Mouse (Mus musculus): ENCODE data around the gene Cenpo. TPM values are rescaled to one million over a fixed set of nuclear protein-coding genes. Genes with fewer than 3 reads are reported as not detected.
"Not testable (repeated sequence)": the region's sequence is repeated elsewhere in the genome, so short reads cannot be mapped to it uniquely, and the experiment has no call there.

Gene Cenpo
- polyA plus RNA-seq, 1 experiment from 2014 or later, result 13.3 TPM

DNA sequence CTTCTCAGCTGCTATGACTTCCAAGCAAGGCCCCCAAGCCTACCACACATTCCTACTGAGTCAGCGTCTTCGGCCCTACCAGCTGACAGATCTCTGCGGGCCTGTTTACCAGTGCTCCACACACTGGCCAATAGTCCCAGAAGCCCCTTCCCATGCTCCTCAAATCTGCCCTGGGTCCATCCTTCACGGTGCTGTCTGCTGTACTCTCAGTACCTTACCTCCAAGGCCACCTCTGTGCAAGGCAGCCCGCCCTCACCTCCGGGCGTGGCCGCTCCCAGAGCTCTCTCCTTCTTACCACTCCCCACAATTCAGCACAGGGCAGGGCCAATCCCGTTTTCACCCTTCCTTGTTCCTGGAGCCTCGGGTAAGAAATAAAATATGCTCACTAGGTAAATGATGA, 11.6 kb upstream of the Cenpo start:
- Histone ChIP-seq H3K36me3 (ENCODE audit: control insufficient read depth, insufficient read depth, low read length) (peaks cover 5% of the 10 kb centered on the region; the same call in 1 of the 2 replicates), H3K4me3 (ENCODE audit: low read depth, low read length) (no peak overlapping the region), H3K4me2 (ENCODE audit: low read length) (no peak overlapping the region), H3K27me3 (replicated peaks; ENCODE audit: control insufficient read depth, insufficient read depth, low read length) (no peaks in the 10 kb centered on the region), H3K9ac (ENCODE audit: low read length) (no peak overlapping the region), H3K27ac (ENCODE audit: low read depth) (no peak overlapping the region), H3K4me1 (replicated peaks; ENCODE audit: control insufficient read depth, insufficient read depth, low read length) (no peaks in the 10 kb centered on the region), H3K9me3 (ENCODE audit: control insufficient read depth, low read length) (no peaks in the 10 kb centered on the region)
- WGBS, result 69% methylated on average over 10 of the region's 10 CpGs
- DNase-seq (ENCODE audit: low spot score) (no peak), ATAC-seq (replicated peaks; ENCODE audit: low FRiP score, low TSS enrichment, low read depth) (no peak; the same call in 1 of the 2 replicates)

DNA sequence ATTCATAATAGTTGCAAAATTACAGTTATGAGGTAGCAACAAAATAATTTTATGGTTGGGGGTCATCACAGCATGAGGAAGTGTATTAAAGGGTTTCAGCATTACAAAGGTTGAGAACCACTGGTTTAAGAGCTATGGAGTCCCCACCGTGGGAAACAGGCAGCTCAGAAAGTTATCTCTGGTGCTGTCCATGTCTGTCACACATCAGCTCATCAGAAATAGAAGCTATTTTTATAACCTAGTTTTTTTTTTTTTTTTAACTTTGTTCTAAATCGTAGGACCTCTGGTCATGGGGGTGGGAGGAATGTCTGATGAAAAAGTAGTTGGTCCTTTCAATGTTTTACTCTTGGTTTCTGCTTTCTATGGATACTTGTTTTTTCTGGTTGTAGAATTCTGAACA, 9.7 kb upstream of the Cenpo start:
- Histone ChIP-seq H3K4me1 (replicated peaks; ENCODE audit: control insufficient read depth, insufficient read depth, low read length) (no peaks in the 10 kb centered on the region), H3K9me3 (ENCODE audit: control insufficient read depth, low read length) (no peaks in the 10 kb centered on the region)

DNA sequence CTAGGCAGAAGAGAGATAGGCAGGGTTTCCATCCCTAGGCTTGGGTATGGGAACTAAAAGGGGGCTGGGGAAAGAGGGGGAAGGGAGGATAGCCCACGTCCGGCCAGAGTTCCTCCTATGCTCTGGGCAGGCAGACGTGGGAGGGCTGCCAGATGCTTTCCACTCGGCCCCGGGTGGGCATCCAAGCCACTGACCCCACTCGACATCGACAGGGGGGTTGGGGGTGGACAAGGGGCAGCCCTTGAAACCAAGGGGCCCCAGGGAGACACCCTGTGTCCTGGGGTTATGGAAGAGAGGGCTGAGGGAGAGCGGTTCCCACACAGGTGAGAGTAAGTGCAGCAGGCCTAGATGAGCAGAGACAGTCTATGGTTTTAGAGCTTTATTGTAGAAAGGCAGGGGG, 6.2 kb upstream of the Cenpo start:
- H3K4me1 ChIP-seq (replicated peaks; ENCODE audit: control insufficient read depth, insufficient read depth, low read length); H3K4me2 ChIP-seq (ENCODE audit: low read length); H3K9me3 ChIP-seq (ENCODE audit: control insufficient read depth, low read length); H3K27me3 ChIP-seq (replicated peaks; ENCODE audit: control insufficient read depth, insufficient read depth, low read length); H3K36me3 ChIP-seq (ENCODE audit: control insufficient read depth, insufficient read depth, low read length); H3K27ac ChIP-seq (ENCODE audit: low read depth); H3K4me3 ChIP-seq (ENCODE audit: low read depth, low read length); H3K9ac ChIP-seq (ENCODE audit: low read length); ATAC-seq (replicated peaks; ENCODE audit: low FRiP score, low TSS enrichment, low read depth); DNase-seq (ENCODE audit: low spot score): not testable (repeated sequence)
- 51% methylated on average over 6 of the region's 8 CpGs for WGBS

More for the DNA sequence above, 9.7 kb upstream of the Cenpo start:
- no peak overlapping the region for H3K27ac ChIP-seq (ENCODE audit: low read depth)
- H3K27me3 ChIP-seq (replicated peaks; ENCODE audit: control insufficient read depth, insufficient read depth, low read length), result no peaks in the 10 kb centered on the region
- DNase-seq (ENCODE audit: low spot score) (no peak), ATAC-seq (replicated peaks; ENCODE audit: low FRiP score, low TSS enrichment, low read depth) (no peak)
- H3K9ac ChIP-seq (ENCODE audit: low read length), result no peak overlapping the region
- peaks cover 5% of the 10 kb centered on the region; the same call in 1 of the 2 replicates for H3K36me3 ChIP-seq (ENCODE audit: control insufficient read depth, insufficient read depth, low read length)
- WGBS, result 79% methylated on average over 2 of the region's 2 CpGs
- H3K4me2 ChIP-seq (ENCODE audit: low read length), result no peak overlapping the region
- H3K4me3 ChIP-seq (ENCODE audit: low read depth, low read length), result no peak overlapping the region

DNA sequence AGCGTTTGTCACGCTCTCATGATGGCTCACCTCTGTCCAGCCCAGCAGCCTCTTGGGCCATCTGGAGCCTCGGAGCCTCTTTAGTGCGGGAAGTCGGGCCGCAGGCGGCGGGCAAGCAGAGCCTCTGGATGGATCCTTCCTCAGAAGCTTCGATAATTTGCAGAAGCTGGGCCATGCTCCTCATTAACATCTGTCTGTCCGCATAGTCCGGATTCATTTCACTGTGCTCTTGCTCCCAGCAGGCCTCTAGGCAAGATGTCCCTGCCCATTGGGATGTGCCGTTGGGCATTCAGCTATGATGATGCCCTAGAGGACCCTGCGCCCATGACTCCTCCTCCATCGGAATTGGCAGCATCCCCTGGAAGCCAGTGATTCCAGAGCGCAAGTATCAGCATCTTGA, 3.4 kb upstream of the Cenpo start:
- no peak overlapping the region for H3K27ac ChIP-seq (ENCODE audit: low read depth)
- no peaks in the 10 kb centered on the region for H3K27me3 ChIP-seq (replicated peaks; ENCODE audit: control insufficient read depth, insufficient read depth, low read length)
- DNase-seq (ENCODE audit: low spot score) (no peak), ATAC-seq (replicated peaks; ENCODE audit: low FRiP score, low TSS enrichment, low read depth) (no peak)
- no peak overlapping the region for H3K4me3 ChIP-seq (ENCODE audit: low read depth, low read length)
- peaks cover 6% of the 10 kb centered on the region for H3K4me1 ChIP-seq (replicated peaks; ENCODE audit: control insufficient read depth, insufficient read depth, low read length)
- WGBS, result 90% methylated on average over 15 of the region's 15 CpGs
- H3K36me3 ChIP-seq (ENCODE audit: control insufficient read depth, insufficient read depth, low read length), result peaks cover 4% of the 10 kb centered on the region; the same call in 1 of the 2 replicates
- H3K9ac ChIP-seq (ENCODE audit: low read length), result no peak overlapping the region
- H3K4me2 ChIP-seq (ENCODE audit: low read length), result no peak overlapping the region
- H3K9me3 ChIP-seq (ENCODE audit: control insufficient read depth, low read length), result no peaks in the 10 kb centered on the region

GRCm38 (mm10) chr12:4232777-4233176, 1.3 kb downstream of the Cenpo start:
- DNase-seq (ENCODE audit: low spot score), result no peak

DNA sequence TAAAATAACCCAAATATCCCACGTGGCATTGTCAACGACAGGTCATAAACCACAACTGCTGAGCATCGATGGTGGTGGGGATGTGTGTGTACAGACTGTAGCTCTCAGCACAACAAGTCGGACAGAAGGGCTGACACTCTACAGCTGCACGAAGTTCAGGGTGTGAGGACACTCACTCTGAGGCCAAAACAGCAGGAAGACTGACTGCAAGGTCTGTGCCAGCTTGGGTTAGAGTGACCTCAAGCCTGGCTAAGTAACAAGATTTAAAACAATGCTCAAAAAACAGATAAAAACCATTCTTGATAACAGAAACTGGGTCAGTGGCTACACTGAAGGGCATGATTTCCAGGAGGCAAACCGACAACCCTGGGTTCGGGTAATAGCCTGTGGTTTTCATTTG, 3.9 kb downstream of the Cenpo start:
- Histone ChIP-seq H3K9ac (ENCODE audit: low read length) (no peak overlapping the region), H3K4me1 (replicated peaks; ENCODE audit: control insufficient read depth, insufficient read depth, low read length) (peaks cover 8% of the 10 kb centered on the region), H3K9me3 (ENCODE audit: control insufficient read depth, low read length) (no peaks in the 10 kb centered on the region), H3K4me3 (ENCODE audit: low read depth, low read length) (no peak overlapping the region), H3K27me3 (replicated peaks; ENCODE audit: control insufficient read depth, insufficient read depth, low read length) (no peaks in the 10 kb centered on the region), H3K4me2 (ENCODE audit: low read length) (no peak overlapping the region), H3K36me3 (ENCODE audit: control insufficient read depth, insufficient read depth, low read length) (peaks cover 41% of the 10 kb centered on the region), H3K27ac (ENCODE audit: low read depth) (no peak overlapping the region)
- ATAC-seq (replicated peaks; ENCODE audit: low FRiP score, low TSS enrichment, low read depth) (no peak), DNase-seq (ENCODE audit: low spot score) (no peak)
- 93% methylated on average over 7 of the region's 7 CpGs for WGBS

More at GRCm38 (mm10) chr12:4232777-4233176, 1.3 kb downstream of the Cenpo start:
- no peak overlapping the region for H3K27ac ChIP-seq (ENCODE audit: low read depth)
- no peak for ATAC-seq (replicated peaks; ENCODE audit: low FRiP score, low TSS enrichment, low read depth)
- H3K4me1 ChIP-seq (replicated peaks; ENCODE audit: control insufficient read depth, insufficient read depth, low read length), result peaks cover 8% of the 10 kb centered on the region
- H3K9me3 ChIP-seq (ENCODE audit: control insufficient read depth, low read length), result no peaks in the 10 kb centered on the region
- no peaks in the 10 kb centered on the region for H3K27me3 ChIP-seq (replicated peaks; ENCODE audit: control insufficient read depth, insufficient read depth, low read length)
- WGBS, result 45% methylated on average over 4 of the region's 4 CpGs
- H3K4me2 ChIP-seq (ENCODE audit: low read length), result peak overlapping the region; percentile 57
- H3K4me3 ChIP-seq (ENCODE audit: low read depth, low read length), result peak overlapping the region; percentile 57
- peaks cover 24% of the 10 kb centered on the region for H3K36me3 ChIP-seq (ENCODE audit: control insufficient read depth, insufficient read depth, low read length)
- H3K9ac ChIP-seq (ENCODE audit: low read length), result peak overlapping the region; percentile 63

DNA sequence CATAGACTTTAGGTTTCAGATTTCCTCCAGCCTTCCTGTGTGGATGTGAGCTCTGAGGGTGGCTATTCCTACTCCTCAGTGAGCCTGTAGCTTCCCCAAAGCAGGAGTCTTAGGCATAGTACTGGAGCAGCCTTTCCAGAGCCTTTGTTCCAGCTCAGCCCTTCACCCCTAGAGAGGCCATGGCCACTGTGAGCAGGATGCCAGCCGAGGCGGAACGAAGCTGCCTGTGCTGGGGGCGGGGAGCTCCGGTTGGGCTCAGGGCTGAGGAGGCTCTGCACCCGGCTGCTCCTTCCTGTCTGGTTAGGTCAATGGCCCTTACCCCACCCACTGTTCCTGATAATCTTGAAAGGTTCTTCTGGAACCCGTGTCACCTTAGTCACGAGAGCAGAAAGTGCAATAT, 21.2 kb downstream of the Cenpo start:
- Histone ChIP-seq H3K9ac (ENCODE audit: low read length) (no peak overlapping the region), H3K4me2 (ENCODE audit: low read length) (no peak overlapping the region), H3K4me3 (ENCODE audit: low read depth, low read length) (no peak overlapping the region), H3K36me3 (ENCODE audit: control insufficient read depth, insufficient read depth, low read length) (peaks cover 86% of the 10 kb centered on the region), H3K27me3 (replicated peaks; ENCODE audit: control insufficient read depth, insufficient read depth, low read length) (no peaks in the 10 kb centered on the region), H3K27ac (ENCODE audit: low read depth) (no peak overlapping the region), H3K9me3 (ENCODE audit: control insufficient read depth, low read length) (no peaks in the 10 kb centered on the region), H3K4me1 (replicated peaks; ENCODE audit: control insufficient read depth, insufficient read depth, low read length) (no peaks in the 10 kb centered on the region)
- 73% methylated on average over 8 of the region's 8 CpGs for WGBS
- ATAC-seq (replicated peaks; ENCODE audit: low FRiP score, low TSS enrichment, low read depth) (no peak), DNase-seq (ENCODE audit: low spot score) (no peak)

DNA sequence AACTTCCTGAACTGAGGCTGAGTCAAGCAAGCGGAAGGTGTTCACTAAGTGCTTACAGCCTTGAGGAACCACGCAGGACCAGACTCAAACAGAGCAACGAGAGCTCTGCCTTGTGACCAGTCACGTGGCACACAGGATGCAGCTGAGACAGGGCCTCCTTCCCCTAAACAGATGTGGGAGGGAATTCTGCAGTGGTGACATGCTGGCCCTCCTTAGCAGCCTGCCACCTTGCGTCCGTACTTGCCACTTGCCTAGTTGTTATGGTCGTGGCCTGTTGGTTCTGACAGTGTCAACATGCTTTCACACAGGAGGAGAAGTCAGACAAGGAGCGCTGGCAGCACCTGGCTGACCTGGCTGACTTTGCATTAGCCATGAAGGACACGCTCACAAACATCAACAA, 22.9 kb downstream of the Cenpo start:
- H3K36me3 ChIP-seq (ENCODE audit: control insufficient read depth, insufficient read depth, low read length), result peaks cover 93% of the 10 kb centered on the region
- no peak overlapping the region for H3K4me3 ChIP-seq (ENCODE audit: low read depth, low read length)
- 86% methylated on average over 9 of the region's 9 CpGs for WGBS
- no peak overlapping the region for H3K4me2 ChIP-seq (ENCODE audit: low read length)
- ATAC-seq (replicated peaks; ENCODE audit: low FRiP score, low TSS enrichment, low read depth) (no peak), DNase-seq (ENCODE audit: low spot score) (no peak)
- no peaks in the 10 kb centered on the region for H3K27me3 ChIP-seq (replicated peaks; ENCODE audit: control insufficient read depth, insufficient read depth, low read length)
- H3K9ac ChIP-seq (ENCODE audit: low read length), result no peak overlapping the region
- no peaks in the 10 kb centered on the region for H3K9me3 ChIP-seq (ENCODE audit: control insufficient read depth, low read length)
- H3K27ac ChIP-seq (ENCODE audit: low read depth), result no peak overlapping the region
- no peaks in the 10 kb centered on the region for H3K4me1 ChIP-seq (replicated peaks; ENCODE audit: control insufficient read depth, insufficient read depth, low read length)

- Histone ChIP-seq H3K4me1 (replicated peaks; ENCODE audit: control insufficient read depth, insufficient read depth, low read length) (no peaks in the 10 kb centered on the region), H3K27ac (ENCODE audit: low read depth) (no peak overlapping the region), H3K4me3 (ENCODE audit: low read depth, low read length) (no peak overlapping the region), H3K9me3 (ENCODE audit: control insufficient read depth, low read length) (no peaks in the 10 kb centered on the region), H3K9ac (ENCODE audit: low read length) (no peak overlapping the region), H3K4me2 (ENCODE audit: low read length) (no peak overlapping the region), H3K36me3 (ENCODE audit: control insufficient read depth, insufficient read depth, low read length) (peaks cover 90% of the 10 kb centered on the region), H3K27me3 (replicated peaks; ENCODE audit: control insufficient read depth, insufficient read depth, low read length) (no peaks in the 10 kb centered on the region)
- DNase-seq (ENCODE audit: low spot score) (no peak), ATAC-seq (replicated peaks; ENCODE audit: low FRiP score, low TSS enrichment, low read depth) (no peak)
- WGBS, result 95% methylated on average over 9 of the region's 9 CpGs
Observed at GRCm38 (mm10) chr12:4209196-4209595, 24.9 kb downstream of the Cenpo start.
